Mouse (Mus musculus): ENCODE measurements around the gene Dnase1.

DNA sequence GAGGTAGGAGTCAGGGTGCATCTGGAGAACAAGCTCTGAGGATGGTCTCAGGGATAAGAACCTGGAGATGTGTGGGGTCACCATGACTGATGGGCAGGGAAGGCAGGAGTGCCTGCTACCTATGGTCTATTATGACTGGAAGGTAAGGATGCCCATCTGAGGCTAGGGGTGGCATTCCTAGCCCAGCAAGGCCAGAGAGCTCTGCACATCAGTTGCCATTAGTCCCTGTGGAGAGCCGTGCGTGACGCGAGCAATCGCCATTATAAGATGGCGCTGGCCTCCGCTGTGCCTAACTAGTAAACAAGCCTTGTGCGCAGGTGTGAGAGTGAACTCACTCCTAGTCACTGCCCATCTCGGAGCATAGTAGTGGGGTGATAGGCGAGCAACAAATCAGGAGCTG lies 6.2 kb upstream of the Dnase1 start:
- TF ChIP-seq ZNF384 (IDR thresholded peaks at IDR 0.05; ENCODE audit: low read depth, low read length) (no peak), TBP (conservative IDR thresholded peaks at IDR 0.05; ENCODE audit: low read depth, low read length) (no peak), E2F4 (IDR thresholded peaks at IDR 0.05; ENCODE audit: insufficient replicate concordance, low read depth, low read length) (no peak), SIN3A (IDR thresholded peaks at IDR 0.05; ENCODE audit: low read length) (no peak), MAX (IDR thresholded peaks at IDR 0.05; ENCODE audit: low read length) (no peak), POLR2A (IDR thresholded peaks at IDR 0.05; ENCODE audit: low read depth, low read length) (no peak), USF1 (IDR thresholded peaks at IDR 0.05; ENCODE audit: low read depth, low read length) (no peak), CTCF (conservative IDR thresholded peaks at IDR 0.05 in 1 of 2, IDR thresholded peaks at IDR 0.05 in 1 of 2; ENCODE audit: low read depth in 2 of 2, low read length in 2 of 2) (no peak), HCFC1 (IDR thresholded peaks at IDR 0.05; ENCODE audit: low read depth, low read length) (no peak), ZC3H11A (IDR thresholded peaks at IDR 0.05; ENCODE audit: low read depth, low read length) (no peak), NRF1 (IDR thresholded peaks at IDR 0.05; ENCODE audit: low read depth, low read length) (no peak)
